Mouse (Mus musculus) cerebellum, postnatal 10 days (tissue): ENCODE results near the gene Snrnp200.
"Not testable (repeated sequence)": the region's sequence is repeated elsewhere in the genome, so short reads cannot be mapped to it uniquely, and the experiment has no call there.

Source experiments
- DNase-seq, 2 experiments: peaks; one replicate each; pipeline ENCODE4 v3.0.0; 2021; ENCODE audit warnings: mixed read lengths in 2 of 2

The Snrnp200 gene

DNA sequence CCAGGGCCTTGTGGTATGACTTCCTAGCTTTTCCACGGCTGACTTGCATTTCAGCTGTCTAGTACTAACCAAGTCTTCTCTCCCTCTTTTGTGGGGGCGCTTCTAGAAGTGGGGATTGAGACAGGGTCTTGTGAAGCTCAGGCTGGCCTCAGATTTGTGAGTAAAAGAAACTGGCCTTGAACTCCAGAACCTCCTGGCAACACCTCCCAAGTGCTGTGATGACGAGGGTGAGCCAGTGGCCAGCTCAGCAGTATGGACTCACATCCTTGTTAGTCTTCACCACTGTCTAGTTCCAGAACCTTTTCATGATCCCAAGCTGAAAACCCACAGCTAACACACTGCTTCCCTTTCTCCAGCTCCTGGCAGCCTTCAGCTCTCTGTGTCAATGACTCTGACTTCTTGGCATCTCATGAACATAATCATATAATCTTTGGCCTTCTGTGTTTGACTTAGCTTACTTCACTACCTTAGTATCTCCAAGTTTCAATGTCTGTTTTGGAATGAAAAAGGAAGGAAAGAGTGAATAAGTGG, 46.5 kb downstream of the Snrnp200 start:
- no peak for DNase-seq

DNA sequence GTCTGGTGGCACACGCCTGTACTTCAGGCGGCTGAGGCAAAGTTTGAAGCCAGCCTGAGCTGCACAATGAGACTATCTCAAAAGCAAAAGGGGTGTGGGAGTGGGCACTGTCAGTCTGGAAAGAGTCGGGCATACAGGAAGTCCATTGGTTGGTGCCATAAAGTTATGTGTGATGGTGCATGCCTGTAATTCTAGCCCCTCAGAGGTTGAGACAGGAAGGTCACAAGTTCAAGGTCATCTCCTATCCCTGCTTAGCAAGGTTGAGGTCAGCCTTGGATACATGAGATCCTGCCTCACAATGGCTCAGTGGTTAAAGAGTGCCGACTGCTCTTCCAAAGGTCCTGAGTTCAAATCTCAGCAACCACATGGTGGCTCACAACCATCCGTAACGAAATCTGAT, 47.1 kb downstream of the Snrnp200 start:
- DNase-seq: no peak

DNA sequence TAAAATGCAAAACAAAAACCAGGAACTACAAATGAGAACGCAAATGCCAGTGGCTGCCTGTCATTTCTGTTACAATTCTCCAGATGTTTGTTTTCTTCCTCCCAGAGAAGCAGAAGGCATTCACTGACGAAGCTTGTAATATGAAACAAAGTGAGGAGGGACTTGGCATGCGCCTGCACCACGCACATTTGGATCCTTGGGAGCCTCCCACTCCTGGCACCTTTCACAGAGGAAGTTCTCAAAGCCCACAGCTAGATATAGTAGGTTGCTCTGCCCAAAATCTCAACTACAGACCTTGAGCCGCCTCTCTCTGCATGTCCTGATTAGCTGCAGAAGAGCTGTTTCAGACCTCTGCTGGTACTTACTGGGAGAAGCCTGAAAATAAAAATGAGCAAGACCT, 51.2 kb downstream of the Snrnp200 start:
- DNase-seq: no peak

DNA sequence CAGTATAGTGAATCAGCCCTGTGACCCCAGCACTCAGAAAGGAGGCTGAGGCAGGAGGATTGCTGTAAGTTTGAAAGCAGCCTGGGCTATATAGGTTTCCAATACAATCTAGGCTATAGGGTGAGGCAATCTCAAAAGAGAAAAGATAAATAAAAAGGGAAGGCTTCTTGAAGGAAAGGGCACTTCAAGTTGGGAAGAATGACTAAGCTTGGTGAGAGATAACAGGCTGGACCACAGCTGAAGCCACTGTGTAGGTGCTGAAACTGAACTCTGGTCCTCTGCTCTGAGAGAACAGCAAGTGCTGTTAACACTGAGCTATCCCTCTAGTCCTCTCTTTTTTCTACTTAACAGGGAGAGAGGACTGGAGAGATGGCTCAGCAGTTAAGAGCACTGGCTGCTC, 54.3 kb downstream of the Snrnp200 start:
- DNase-seq: no peak

DNA sequence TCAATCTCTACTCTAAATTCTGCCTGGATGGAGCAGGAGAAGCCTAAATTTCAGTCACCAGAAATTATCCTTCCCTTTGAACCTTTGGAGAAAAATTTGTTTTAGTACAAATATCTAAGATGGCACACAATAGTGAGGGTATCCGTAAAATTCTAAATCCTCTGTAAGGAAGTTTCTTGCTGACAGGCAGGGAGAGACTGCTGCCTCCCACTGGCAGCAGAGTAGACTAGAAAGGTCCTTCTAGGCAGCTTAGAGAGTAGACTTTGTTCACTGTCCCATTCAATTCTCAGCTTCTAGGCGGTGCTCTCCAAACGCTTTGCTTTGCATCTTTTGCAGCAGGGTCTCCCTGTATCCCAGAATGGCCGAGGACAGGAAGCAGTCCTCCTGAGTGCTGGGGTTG, 59.7 kb downstream of the Snrnp200 start:
- DNase-seq: no peak

DNA sequence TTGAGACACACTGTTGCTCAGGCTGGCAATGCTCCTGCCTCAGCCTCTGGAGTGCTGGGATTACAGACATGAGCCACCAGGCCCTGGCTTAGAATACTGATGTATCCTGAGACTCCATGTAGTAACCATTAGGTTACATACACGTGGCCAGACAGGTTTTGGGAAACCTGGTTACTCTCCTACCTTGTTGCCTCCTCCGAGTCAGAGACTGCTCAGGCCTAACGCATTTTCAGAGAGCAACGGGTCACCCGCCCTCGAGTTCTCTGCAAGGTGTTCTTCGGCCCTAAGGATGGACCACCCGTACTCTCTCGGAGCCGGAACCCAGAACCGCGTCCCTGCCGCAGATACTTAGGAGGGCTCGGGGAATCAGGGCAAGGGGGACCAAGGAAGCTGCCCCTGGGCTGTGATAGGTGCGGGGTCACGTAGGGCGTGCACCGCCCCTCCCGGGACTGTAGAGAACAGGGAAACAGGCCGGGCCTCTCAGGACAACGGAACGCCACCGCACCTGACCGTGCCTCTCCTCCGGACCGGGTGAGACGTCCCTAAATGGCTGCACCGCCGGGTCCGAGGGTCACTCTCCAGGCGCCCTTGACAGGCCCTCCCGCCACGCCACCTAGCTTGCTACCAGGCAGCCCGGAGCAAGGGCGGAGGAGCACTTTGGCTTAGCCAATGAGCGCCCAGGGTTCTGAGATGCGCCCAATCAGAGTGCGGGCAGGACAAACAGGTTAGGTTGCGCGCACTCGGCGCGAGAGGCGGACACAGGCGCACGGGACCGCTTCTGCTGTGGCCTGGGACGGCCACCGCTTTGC, 61.5 kb downstream of the Snrnp200 start, which contains the start of gene Stard7:
Stard7 (plus strand) TSS at position 728 of the 809 bp plus-strand sequence.
- DNase-seq: peak; percentile 97 to 98

DNA sequence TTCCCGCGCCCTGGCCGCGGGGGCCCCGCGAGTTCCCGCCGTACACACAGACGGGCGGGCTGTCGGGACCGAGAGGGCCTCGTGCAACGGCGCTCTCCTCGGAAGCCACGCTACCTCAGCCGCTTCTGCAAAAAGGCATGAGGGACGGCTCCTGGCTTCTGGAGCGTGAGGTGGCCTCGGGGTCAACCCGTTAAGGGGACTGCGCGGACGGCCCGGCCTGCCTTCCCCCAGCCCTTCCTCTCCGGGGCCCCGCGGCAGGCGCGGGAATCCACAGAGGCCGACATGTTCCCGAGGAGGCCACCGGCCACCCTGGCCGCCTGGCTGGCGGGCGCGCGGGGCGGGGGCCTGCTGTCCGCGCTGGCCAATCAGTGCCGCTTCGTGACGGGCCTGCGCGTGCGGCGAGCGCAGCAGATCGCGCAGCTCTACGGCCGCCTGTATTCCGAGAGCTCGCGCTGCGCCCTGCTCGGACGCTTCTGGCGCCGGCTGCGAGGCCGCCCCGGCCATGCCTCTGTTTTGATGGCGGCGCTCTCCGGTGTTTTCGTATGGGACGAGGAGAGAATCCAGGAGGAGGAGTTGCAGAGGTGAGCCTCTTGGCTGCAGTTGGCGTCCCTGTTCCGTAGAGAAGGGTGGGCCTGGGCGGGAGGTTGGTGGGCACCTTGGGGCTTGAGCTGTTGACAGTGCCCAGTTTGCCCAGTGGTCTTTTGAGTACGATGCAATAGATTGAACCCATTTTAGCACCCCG, 62.3 kb downstream of the Snrnp200 start:
- peak; percentile 90 to 93 for DNase-seq

DNA sequence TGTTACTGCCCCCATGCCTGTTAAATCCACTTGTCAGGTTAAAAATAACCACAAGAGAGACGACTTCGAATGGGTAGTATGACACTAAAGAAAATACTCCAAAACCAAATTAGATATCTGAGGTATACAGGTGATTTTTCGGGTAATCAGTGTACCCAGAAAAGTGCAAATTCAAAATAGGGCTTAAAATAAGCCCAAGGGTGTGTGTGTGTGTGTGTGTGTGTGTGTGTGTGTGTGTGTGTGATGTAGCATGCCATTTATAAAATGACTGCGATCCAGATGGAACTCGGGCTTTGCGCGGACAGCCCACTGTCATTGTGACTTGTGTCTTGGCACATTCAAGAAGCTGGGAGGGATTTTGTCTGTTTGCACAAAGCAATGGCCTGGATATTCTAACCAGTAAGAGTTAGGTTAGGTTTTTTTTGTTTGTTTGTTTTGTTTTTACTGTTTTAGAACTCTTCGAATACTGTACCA, 62.9 kb downstream of the Snrnp200 start:
- DNase-seq: peak; percentile 62 to 70

DNA sequence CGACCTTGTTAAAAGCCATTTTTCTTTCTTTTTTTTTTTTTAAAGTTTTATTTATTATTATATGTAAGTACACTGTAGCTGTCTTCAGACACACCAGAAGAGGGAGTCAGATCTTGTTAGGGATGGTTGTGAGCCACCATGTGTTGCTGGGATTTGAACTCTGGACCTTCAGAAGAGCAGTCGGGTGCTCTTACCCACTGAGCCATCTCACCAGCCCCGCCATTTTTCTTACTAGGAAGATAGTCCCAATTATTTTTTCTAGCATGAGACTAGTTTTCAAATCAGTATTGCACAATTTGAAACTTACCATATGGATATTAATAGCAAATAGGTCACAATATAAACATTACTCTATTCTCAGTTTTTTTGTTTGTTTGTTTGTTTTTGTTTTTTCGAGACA, 63.9 kb downstream of the Snrnp200 start:
- DNase-seq: not testable (repeated sequence)

DNA sequence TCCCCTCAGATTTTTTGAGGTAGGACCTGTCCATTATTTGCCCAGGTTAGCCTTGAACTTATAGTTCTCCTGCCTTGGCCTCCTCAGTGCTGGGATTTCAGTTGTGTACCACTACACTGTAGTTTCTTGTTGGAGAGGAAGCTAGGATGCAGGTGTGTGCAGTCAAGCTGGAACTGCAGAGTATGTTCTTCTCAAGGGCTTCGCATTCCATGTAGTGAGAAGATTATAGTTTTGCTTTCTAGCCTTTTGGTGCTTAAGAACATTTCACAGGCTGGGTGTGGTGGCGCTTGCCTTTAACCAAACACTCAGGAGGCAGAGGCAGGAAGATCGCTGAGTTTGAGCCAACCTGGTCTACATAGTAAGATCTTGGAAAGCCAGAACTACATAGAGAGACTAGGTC, 64.6 kb downstream of the Snrnp200 start:
- DNase-seq: no peak

DNA sequence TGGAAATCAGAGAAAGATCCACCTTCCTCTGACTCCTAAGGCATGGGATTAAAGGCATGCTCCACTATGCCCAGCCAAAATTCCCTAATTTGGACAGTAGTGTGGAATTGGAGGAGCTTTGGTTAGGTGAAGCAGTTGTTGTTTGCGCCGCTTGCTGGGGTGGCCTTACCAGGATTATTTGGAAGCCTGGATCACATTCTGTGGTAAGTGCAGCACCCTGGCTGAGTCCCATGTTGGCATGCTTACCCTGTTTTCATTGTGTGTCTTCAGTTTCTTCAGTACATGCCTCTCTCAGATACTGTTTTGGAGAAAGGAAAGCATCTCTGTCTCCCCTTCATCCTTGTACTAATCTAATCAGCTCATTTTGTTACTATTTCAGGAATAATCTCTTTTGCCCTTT, 66.4 kb downstream of the Snrnp200 start:
- DNase-seq: no peak

DNA sequence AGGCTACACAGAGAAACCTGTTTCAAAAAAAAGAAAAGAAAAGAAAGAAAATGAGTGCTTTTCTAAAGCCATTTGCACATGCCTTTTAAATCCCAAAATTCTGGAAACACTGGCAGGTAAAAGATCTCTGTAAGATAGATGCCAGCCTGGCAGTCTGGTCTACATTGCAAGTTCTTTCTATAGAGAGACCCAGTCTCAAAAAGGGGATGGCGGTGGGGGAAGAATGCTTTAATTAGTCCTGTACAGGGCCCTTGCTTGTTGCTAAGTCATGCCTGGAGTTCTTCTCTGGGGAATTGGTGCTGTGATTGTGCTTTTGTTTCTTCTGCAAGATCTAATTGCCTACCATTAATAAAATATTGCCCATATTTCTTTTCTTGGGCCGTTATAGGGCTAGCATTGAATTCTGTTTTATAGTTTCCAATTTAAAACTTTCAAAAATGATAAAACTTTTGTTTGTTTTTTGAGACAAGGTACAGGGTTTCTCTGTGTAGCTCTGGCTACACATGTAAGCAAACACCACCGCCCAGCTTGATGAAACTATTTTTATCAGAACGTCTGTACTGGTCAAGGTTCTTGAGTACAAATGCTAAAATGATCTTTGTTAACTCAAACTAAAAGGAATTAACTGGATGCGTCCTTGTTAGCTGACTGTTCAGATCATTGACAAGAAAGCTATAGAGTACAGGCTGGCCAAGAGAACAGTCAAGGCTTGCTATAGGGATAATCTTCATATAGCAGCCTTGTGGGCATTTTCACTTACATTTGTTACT, 67.5 kb downstream of the Snrnp200 start:
- DNase-seq: no peak

DNA sequence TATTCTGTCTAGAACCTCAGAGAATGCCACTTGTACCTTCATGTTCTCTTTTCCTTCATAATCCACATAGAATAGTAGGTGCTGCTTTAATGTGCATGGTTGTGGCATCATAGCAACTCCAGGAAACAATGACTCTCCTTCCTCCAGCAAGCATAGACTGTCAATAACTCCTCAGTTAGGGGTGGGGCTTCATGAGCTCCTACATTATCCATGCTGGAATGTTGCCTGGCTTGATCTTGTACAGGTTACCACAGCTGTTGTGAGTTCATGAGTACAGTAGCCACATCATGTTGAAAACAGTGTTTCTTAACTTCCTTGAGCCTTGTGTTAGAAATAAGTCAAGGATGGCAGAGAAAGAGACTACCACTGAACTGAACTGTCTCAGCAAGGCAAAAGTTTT, 70.0 kb downstream of the Snrnp200 start:
- no peak for DNase-seq
